Mouse (Mus musculus) retina, adult 2 months (tissue): ENCODE measurements around the gene Ush1c.

Experiments
- DNase-seq: peaks from one replicate; pipeline ENCODE4 v3.0.0-alpha.2; 2012; ENCODE audit warnings: low read depth, low spot score

Ush1c gene

GRCm38 (mm10) chr7:46238346-46238745 lies at the start of gene Ush1c:
Gene Ush1c (minus strand): TSS chr7:46238503.
- no peak for DNase-seq

- no peak for DNase-seq
Observed at GRCm38 (mm10) chr7:46287051-46287450, 48.7 kb upstream of the Ush1c start.

GRCm38 (mm10) chr7:46286391-46286790 lies 48.1 kb upstream of the Ush1c start:
- DNase-seq = no peak

- DNase-seq = no peak
Observed at GRCm38 (mm10) chr7:46285161-46285839, 47.0 kb upstream of the Ush1c start.

- no peak for DNase-seq
Observed at GRCm38 (mm10) chr7:46283681-46284080, 45.4 kb upstream of the Ush1c start.

GRCm38 (mm10) chr7:46282276-46282675 lies 44.0 kb upstream of the Ush1c start:
- no peak for DNase-seq

- no peak for DNase-seq
Observed at GRCm38 (mm10) chr7:46280896-46281295, 42.6 kb upstream of the Ush1c start.

GRCm38 (mm10) chr7:46279946-46280345 lies 41.6 kb upstream of the Ush1c start:
- peak; percentile 54 for DNase-seq

GRCm38 (mm10) chr7:46276156-46276555 lies 37.9 kb upstream of the Ush1c start:
- DNase-seq = no peak

GRCm38 (mm10) chr7:46251841-46252240 lies 13.5 kb upstream of the Ush1c start:
- no peak for DNase-seq

GRCm38 (mm10) chr7:46247606-46248005 lies 9.3 kb upstream of the Ush1c start:
- DNase-seq = no peak

- no peak for DNase-seq
Observed at GRCm38 (mm10) chr7:46246876-46247275, 8.6 kb upstream of the Ush1c start.

- no peak for DNase-seq
Observed at GRCm38 (mm10) chr7:46240696-46241095, 2.4 kb upstream of the Ush1c start, which contains the start of gene Otog. Gene Otog (plus strand): TSS chr7:46240987.

GRCm38 (mm10) chr7:46240091-46240490 lies 1.8 kb upstream of the Ush1c start:
- no peak for DNase-seq

GRCm38 (mm10) chr7:46237192-46237591 lies 1.1 kb downstream of the Ush1c start:
- no peak for DNase-seq

GRCm38 (mm10) chr7:46236363-46236762 lies 1.9 kb downstream of the Ush1c start:
- DNase-seq = no peak

- DNase-seq = no peak
Observed at GRCm38 (mm10) chr7:46235948-46236347, 2.4 kb downstream of the Ush1c start.

- no peak for DNase-seq
Observed at GRCm38 (mm10) chr7:46226936-46227335, 11.4 kb downstream of the Ush1c start.

- DNase-seq = no peak
Observed at GRCm38 (mm10) chr7:46226253-46226652, 12.1 kb downstream of the Ush1c start.

- DNase-seq = no peak
Observed at GRCm38 (mm10) chr7:46220591-46221129, 17.6 kb downstream of the Ush1c start.

- DNase-seq = no peak
Observed at GRCm38 (mm10) chr7:46218415-46218814, 19.9 kb downstream of the Ush1c start.

GRCm38 (mm10) chr7:46216481-46216880 lies 21.8 kb downstream of the Ush1c start:
- DNase-seq = no peak

GRCm38 (mm10) chr7:46210276-46210675 lies 28.0 kb downstream of the Ush1c start:
- DNase-seq = no peak

- DNase-seq = no peak
Observed at GRCm38 (mm10) chr7:46208131-46208530, 30.2 kb downstream of the Ush1c start.
